In genomic region chr10:63092616-63093550, GRCm38 (mm10) we compare ENCODE assay signal across 32 mouse cellular contexts. TPM values are rescaled to one million over a fixed set of nuclear protein-coding genes. Genes with fewer than 3 reads are reported as not detected.
DNase-seq lines count a peak whose midpoint lies in the region; ATAC-seq and TF ChIP-seq lines count a peak whose summit lies in the region.
"Had no signal": no experiment of that assay in that cellular context is flagged by ENCODE, and none has a peak within 500 bp of the region (broad histone marks: within the 10 kb centered on the region; RNA-seq: fewer than 3 reads in every experiment).

No protein-coding gene starts in this region.

- no peaks in the 10 kb centered on the region for H3K9me3 ChIP-seq in hindbrain, postnatal 0 days (ENCODE audit: low read length)
- no peaks in the 10 kb centered on the region for H3K9me3 ChIP-seq in hindbrain, embryonic 16.5 days (ENCODE audit: control insufficient read depth, low read length)
- no peaks in the 10 kb centered on the region for H3K9me3 ChIP-seq in forebrain, embryonic 12.5 days
- no peaks in the 10 kb centered on the region for H3K9me3 ChIP-seq in intestine, embryonic 16.5 days (ENCODE audit: control insufficient read depth, low read length)
- no peaks in the 10 kb centered on the region for H3K9me3 ChIP-seq in forebrain, embryonic 11.5 days (ENCODE audit: control insufficient read depth, low read length)
- H3K9me3 ChIP-seq: embryonic facial prominence, embryonic 13.5 days; forebrain, embryonic 15.5 days; heart, embryonic 12.5 days; hindbrain, embryonic 10.5 days; limb, embryonic 10.5 days; liver, embryonic 15.5 days; lung, embryonic 15.5 days; midbrain, embryonic 15.5 days; neural tube, embryonic 13.5 days; stomach, embryonic 15.5 days had no signal

- no peaks in the 10 kb centered on the region for H3K36me3 ChIP-seq in hindbrain, postnatal 0 days (ENCODE audit: insufficient read depth, low read length)
- H3K36me3 ChIP-seq in hindbrain, embryonic 16.5 days (ENCODE audit: control insufficient read depth, insufficient read depth, low read length) = no peaks in the 10 kb centered on the region
- no peaks in the 10 kb centered on the region for H3K36me3 ChIP-seq in forebrain, embryonic 12.5 days (replicated peaks)
- no peaks in the 10 kb centered on the region for H3K36me3 ChIP-seq in intestine, embryonic 16.5 days (ENCODE audit: control insufficient read depth, insufficient read depth, low read length)
- H3K36me3 ChIP-seq in forebrain, embryonic 11.5 days (ENCODE audit: control insufficient read depth, insufficient read depth, low read length) = no peaks in the 10 kb centered on the region
- H3K36me3 ChIP-seq: embryonic facial prominence, embryonic 13.5 days; forebrain, embryonic 15.5 days; heart, embryonic 12.5 days; hindbrain, embryonic 10.5 days; limb, embryonic 10.5 days; liver, embryonic 15.5 days; lung, embryonic 15.5 days; midbrain, embryonic 15.5 days; neural tube, embryonic 13.5 days; stomach, embryonic 15.5 days had no signal

- no peak overlapping the region for H3K9ac ChIP-seq in hindbrain, postnatal 0 days (replicated peaks; ENCODE audit: low read length)
- no peak overlapping the region for H3K9ac ChIP-seq in hindbrain, embryonic 16.5 days (ENCODE audit: low read depth, low read length)
- no peak overlapping the region for H3K9ac ChIP-seq in forebrain, embryonic 12.5 days
- H3K9ac ChIP-seq in intestine, embryonic 16.5 days (ENCODE audit: low read depth, low read length) = no peak overlapping the region
- no peak overlapping the region for H3K9ac ChIP-seq in forebrain, embryonic 11.5 days (ENCODE audit: low read length)
- H3K9ac ChIP-seq: embryonic facial prominence, embryonic 13.5 days; forebrain, embryonic 15.5 days; heart, embryonic 12.5 days; liver, embryonic 15.5 days; lung, embryonic 15.5 days; midbrain, embryonic 15.5 days; neural tube, embryonic 13.5 days; stomach, embryonic 15.5 days had no signal

- TF ChIP-seq CTCF in hindbrain, postnatal 0 days (IDR thresholded peaks at IDR 0.05; ENCODE audit: low read depth) = no peak

- no peak overlapping the region for H3K4me2 ChIP-seq in hindbrain, postnatal 0 days (ENCODE audit: low read depth, low read length)
- H3K4me2 ChIP-seq in hindbrain, embryonic 16.5 days (ENCODE audit: low read length) = no peak overlapping the region
- no peak overlapping the region for H3K4me2 ChIP-seq in forebrain, embryonic 12.5 days
- no peak overlapping the region for H3K4me2 ChIP-seq in intestine, embryonic 16.5 days (ENCODE audit: low read depth, low read length)
- no peak overlapping the region for H3K4me2 ChIP-seq in forebrain, embryonic 11.5 days (ENCODE audit: low read depth, low read length, severe bottlenecking)
- H3K4me2 ChIP-seq: embryonic facial prominence, embryonic 13.5 days; forebrain, embryonic 15.5 days; heart, embryonic 12.5 days; liver, embryonic 15.5 days; lung, embryonic 15.5 days; midbrain, embryonic 15.5 days; neural tube, embryonic 13.5 days; stomach, embryonic 15.5 days had no signal

- H3K27ac ChIP-seq in hindbrain, postnatal 0 days = no peak overlapping the region
- H3K27ac ChIP-seq in hindbrain, embryonic 16.5 days (ENCODE audit: low read depth, low read length) = no peak overlapping the region
- no peak overlapping the region for H3K27ac ChIP-seq in forebrain, embryonic 12.5 days
- H3K27ac ChIP-seq in intestine, embryonic 16.5 days (ENCODE audit: low read length) = no peak overlapping the region
- H3K27ac ChIP-seq in forebrain, embryonic 11.5 days (ENCODE audit: low read depth, low read length) = no peak overlapping the region
- H3K27ac ChIP-seq: embryonic facial prominence, embryonic 13.5 days; forebrain, embryonic 15.5 days; hindbrain, embryonic 10.5 days; kidney, postnatal 0 days; limb, embryonic 10.5 days; liver, embryonic 15.5 days; lung, embryonic 15.5 days; midbrain, embryonic 15.5 days; neural tube, embryonic 13.5 days; stomach, embryonic 15.5 days had no signal

- peaks cover 4% of the 10 kb centered on the region; the same call in 1 of the 2 replicates for H3K4me1 ChIP-seq in hindbrain, postnatal 0 days (ENCODE audit: insufficient read depth, low read length)
- peaks cover 13% of the 10 kb centered on the region; the same call in 1 of the 2 replicates for H3K4me1 ChIP-seq in hindbrain, embryonic 16.5 days (ENCODE audit: control insufficient read depth, insufficient read depth, low read depth, low read length)
- H3K4me1 ChIP-seq in forebrain, embryonic 12.5 days = peaks cover 17% of the 10 kb centered on the region
- no peaks in the 10 kb centered on the region for H3K4me1 ChIP-seq in intestine, embryonic 16.5 days (ENCODE audit: control insufficient read depth, insufficient read depth, low read length)
- H3K4me1 ChIP-seq in forebrain, embryonic 11.5 days (replicated peaks; ENCODE audit: control insufficient read depth, insufficient read depth, low read length) = peaks cover 3% of the 10 kb centered on the region; the same call in 1 of the 2 replicates

- no peak for ATAC-seq in hindbrain, postnatal 0 days
- no peak for ATAC-seq in hindbrain, embryonic 16.5 days
- ATAC-seq in forebrain, embryonic 12.5 days (ENCODE audit: low FRiP score) = no peak
- no peak for ATAC-seq in intestine, embryonic 16.5 days
- no peak for ATAC-seq in forebrain, embryonic 11.5 days (replicated peaks; ENCODE audit: low FRiP score)
- ATAC-seq: activated CD4-positive, CD25-positive, alpha-beta regulatory T cell, adult 4 months; forebrain, embryonic 15.5 days; midbrain, embryonic 15.5 days had no signal

- DNase-seq in hindbrain, postnatal 0 days (ENCODE audit: low spot score) = peak; percentile 9
- peak; percentile 82 for DNase-seq in cerebellum, adult 11-12 months
- peak; percentile 50 to 51 for DNase-seq in cerebellum, postnatal 10 days
- DNase-seq in thymus, postnatal 14 days = peak; percentile 24
- DNase-seq in forebrain, embryonic 11.5 days (ENCODE audit: low spot score) = no peak
- DNase-seq: adrenal gland, adult 8-10 months; heart, adult 18-20 months; heart, postnatal 10 days; kidney, adult 11 months; layer of hippocampus, adult 9-11 months; liver; lung, postnatal 4 days; right cerebral cortex, postnatal 4 days had no signal

- WGBS in hindbrain, postnatal 0 days = 53% methylated on average over 10 of the region's 10 CpGs
- 60% methylated on average over 10 of the region's 10 CpGs for WGBS in hindbrain, embryonic 16.5 days
- WGBS in forebrain, embryonic 12.5 days = 74% methylated on average over 9 of the region's 10 CpGs
- 76% methylated on average over 10 of the region's 10 CpGs for WGBS in intestine, embryonic 16.5 days
- WGBS in forebrain, embryonic 11.5 days = 78% methylated on average over 10 of the region's 10 CpGs

- no peaks in the 10 kb centered on the region; the same call in 1 of the 2 replicates for H3K27me3 ChIP-seq in hindbrain, postnatal 0 days (ENCODE audit: insufficient read depth, low read length)
- no peaks in the 10 kb centered on the region for H3K27me3 ChIP-seq in hindbrain, embryonic 16.5 days (replicated peaks; ENCODE audit: control insufficient read depth, insufficient read depth, low read length)
- 0 out of 2 replicates have a peak, but pooled peaks cover 12% of the 10 kb centered on the region for H3K27me3 ChIP-seq in forebrain, embryonic 12.5 days
- peaks cover 4% of the 10 kb centered on the region; the same call in 1 of the 2 replicates for H3K27me3 ChIP-seq in intestine, embryonic 16.5 days (replicated peaks; ENCODE audit: control insufficient read depth, insufficient read depth, low read length)
- H3K27me3 ChIP-seq in forebrain, embryonic 11.5 days (ENCODE audit: control insufficient read depth, insufficient read depth, low read length) = no peaks in the 10 kb centered on the region
- H3K27me3 ChIP-seq: forebrain, embryonic 15.5 days; midbrain, embryonic 15.5 days; stomach, embryonic 15.5 days had no signal

- H3K4me3 ChIP-seq in hindbrain, postnatal 0 days (ENCODE audit: low read length) = no peak overlapping the region
- H3K4me3 ChIP-seq in hindbrain, embryonic 16.5 days (ENCODE audit: low read length) = no peak overlapping the region
- no peak overlapping the region for H3K4me3 ChIP-seq in forebrain, embryonic 12.5 days (replicated peaks)
- H3K4me3 ChIP-seq in intestine, embryonic 16.5 days (ENCODE audit: low read length) = no peak overlapping the region
- no peak overlapping the region for H3K4me3 ChIP-seq in forebrain, embryonic 11.5 days (ENCODE audit: low read depth, low read length)
- H3K4me3 ChIP-seq: embryonic facial prominence, embryonic 13.5 days; erythroblast, embryonic 14.5 days; forebrain, embryonic 15.5 days; heart, embryonic 12.5 days; hindbrain, embryonic 10.5 days; limb, embryonic 10.5 days; liver, embryonic 15.5 days; lung, embryonic 15.5 days; midbrain, embryonic 15.5 days; neural tube, embryonic 13.5 days; stomach, embryonic 15.5 days had no signal

RNA-seq across cellular contexts. Expression of gene Atoh7, which starts 6.6 kb away (rescaled TPM):
- total RNA-seq in hindbrain, postnatal 0 days (2014; rRNA removed) = 10.5 and 13.8 TPM in 2 replicates
- 14.7 and 15.4 TPM in 2 replicates for polyA plus RNA-seq in hindbrain, postnatal 0 days (2015; fragmentation: Nextera tagmentation; extraction: Ambion mirVana)
- 3.0 TPM in 2 replicates for polyA plus RNA-seq in hindbrain, embryonic 16.5 days (2015; fragmentation: Nextera tagmentation; extraction: Ambion mirVana)
- 0.47 and 0.79 TPM in 2 replicates for polyA plus RNA-seq in forebrain, embryonic 12.5 days (2016; fragmentation: Nextera tagmentation; extraction: Ambion mirVana)
- polyA plus RNA-seq in intestine, embryonic 16.5 days (2015; fragmentation: Nextera tagmentation; extraction: Ambion mirVana) = not detected in 2 replicates
- polyA plus RNA-seq in forebrain, embryonic 11.5 days (2014; fragmentation: Nextera tagmentation; extraction: Ambion mirVana) = 1.1 TPM in 2 replicates
- total RNA-seq: adrenal gland, adult 8-10 months; heart, adult 18-20 months; heart, postnatal 10 days; megakaryocyte-erythroid progenitor cell, adult 5-6 weeks; MEL had no signal
- polyA plus RNA-seq: activated CD4-positive, CD25-positive, alpha-beta regulatory T cell, adult 4 months; embryonic facial prominence, embryonic 13.5 days; erythroblast, embryonic 14.5 days; heart, embryonic 12.5 days; large intestine, adult 2 months; liver, embryonic 15.5 days; lung, embryonic 15.5 days had no signal

RNA-seq across cellular contexts. Expression of gene Pbld1, which starts 32.9 kb away (rescaled TPM):
- 0.22 and 18.2 TPM in 2 replicates for total RNA-seq in hindbrain, postnatal 0 days (2014; rRNA removed)
- 0.63 and 0.88 TPM in 2 replicates for polyA plus RNA-seq in hindbrain, postnatal 0 days (2015; fragmentation: Nextera tagmentation; extraction: Ambion mirVana)
- polyA plus RNA-seq in hindbrain, embryonic 16.5 days (2015; fragmentation: Nextera tagmentation; extraction: Ambion mirVana) = 0.44 and 0.75 TPM in 2 replicates
- 1.1 and 1.2 TPM in 2 replicates for polyA plus RNA-seq in forebrain, embryonic 12.5 days (2016; fragmentation: Nextera tagmentation; extraction: Ambion mirVana)
- polyA plus RNA-seq in intestine, embryonic 16.5 days (2015; fragmentation: Nextera tagmentation; extraction: Ambion mirVana) = 4.0 and 4.7 TPM in 2 replicates
- polyA plus RNA-seq in forebrain, embryonic 11.5 days (2014; fragmentation: Nextera tagmentation; extraction: Ambion mirVana) = 1.6 and 1.8 TPM in 2 replicates
- polyA plus RNA-seq: activated CD4-positive, CD25-positive, alpha-beta regulatory T cell, adult 4 months; erythroblast, embryonic 14.5 days had no signal
